Mouse (Mus musculus) hindbrain, embryonic 12.5 days (tissue): ENCODE data around the gene Emc1. TPM values are rescaled to one million over a fixed set of nuclear protein-coding genes. Genes with fewer than 3 reads are reported as not detected.

Experiments used
- ATAC-seq: fragments of 200-750 bp; cut with Nextera tagmentation; 2 replicates; pipeline ENCODE4 v1.8.0; 2017; ENCODE audit warnings: moderate TSS enrichment; ENCODE audit not compliant: low FRiP score
- H3K27ac ChIP-seq: fragments of 300-500 bp; sonication (generic); 2 replicates; pipeline ENCODE4 v1.5.1; 2016; ENCODE audit warnings: mild to moderate bottlenecking
- H3K27me3 ChIP-seq: fragments of 300-500 bp; sonication (generic); 2 replicates; pipeline ENCODE4 v1.6.1; 2016; ENCODE audit warnings: mild to moderate bottlenecking
- H3K36me3 ChIP-seq: fragments of 300-500 bp; sonication (generic); 2 replicates; pipeline ENCODE4 v1.6.1; 2016; ENCODE audit warnings: mild to moderate bottlenecking
- H3K4me1 ChIP-seq: fragments of 300-500 bp; sonication (generic); 2 replicates; pipeline ENCODE4 v1.6.1; 2016
- H3K4me2 ChIP-seq: fragments of 300-500 bp; sonication (generic); replicated peaks from 2 replicates; pipeline ENCODE4 v1.6.1; 2016; ENCODE audit warnings: mild to moderate bottlenecking
- H3K4me3 ChIP-seq: fragments of 300-500 bp; sonication (generic); 2 replicates; pipeline ENCODE4 v1.5.1; 2016; ENCODE audit warnings: mild to moderate bottlenecking
- H3K9ac ChIP-seq: fragments of 300-500 bp; sonication (generic); 2 replicates; pipeline ENCODE4 v1.6.1; 2016; ENCODE audit warnings: mild to moderate bottlenecking, moderate library complexity
- H3K9me3 ChIP-seq: fragments of 300-500 bp; sonication (generic); replicated peaks from 2 replicates; pipeline ENCODE4 v1.6.1; 2016; ENCODE audit warnings: mild to moderate bottlenecking
- WGBS: fragments of 180-500 bp; shearing (Covaris S2); methylation state at CpG from one replicate; pipeline ENCODE4 v1.1.7; 2016; 5-methylcytosine and 5-hydroxymethylcytosine counted together
- polyA plus RNA-seq: library from polyadenylated mRNA; unstranded; fragments of >200 nt; fragmentation: Nextera tagmentation; extraction: Ambion mirVana; gene quantifications from 2 replicates; pipeline ENCODE4 v1.2.1, GENCODE M21; 2016

Gene Emc1
- polyA plus RNA-seq, 1 experiment from 2014 or later, result 42.5 TPM

DNA sequence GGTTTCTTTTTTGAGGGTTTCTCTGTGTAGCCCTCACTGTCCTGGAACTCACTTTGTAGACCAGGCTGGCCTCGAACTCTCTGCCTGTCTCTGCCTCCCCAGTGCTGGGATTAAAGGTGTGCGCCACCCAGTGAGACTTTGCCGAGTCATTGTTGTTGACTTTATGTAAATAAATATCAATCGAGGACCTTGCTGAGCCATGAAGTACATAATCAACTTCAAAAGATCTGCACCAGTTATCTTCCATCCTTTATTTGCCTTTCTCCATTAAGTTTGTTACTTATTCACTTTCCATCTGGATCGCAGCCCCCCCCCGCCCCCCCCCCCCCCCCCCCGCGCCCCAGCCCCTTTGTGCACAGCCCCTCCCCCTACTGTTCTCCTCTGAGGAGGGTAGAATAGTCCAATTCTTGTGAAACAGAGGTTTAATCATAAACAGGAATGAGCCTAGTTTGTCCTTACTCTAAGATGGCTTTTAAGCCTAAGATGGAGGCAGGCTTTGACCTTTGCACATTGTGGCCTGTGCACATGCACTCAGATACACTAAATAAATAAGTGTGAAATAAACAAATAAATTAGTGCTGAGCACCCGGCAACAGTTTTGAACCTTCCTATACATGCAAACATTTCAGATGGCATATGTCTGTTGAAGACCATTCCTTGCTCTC is 17.6 kb upstream of the Emc1 start:
- WGBS, result 71% methylated on average over 7 of the region's 9 CpGs
- peaks cover 27% of the 10 kb centered on the region for H3K27me3 ChIP-seq
- H3K27ac ChIP-seq, result no peak overlapping the region
- H3K4me2 ChIP-seq, result no peak overlapping the region
- H3K36me3 ChIP-seq, result no peaks in the 10 kb centered on the region
- no peak overlapping the region for H3K9ac ChIP-seq
- no peak for ATAC-seq
- H3K4me1 ChIP-seq, result no peaks in the 10 kb centered on the region
- H3K9me3 ChIP-seq, result no peaks in the 10 kb centered on the region
- no peak overlapping the region for H3K4me3 ChIP-seq

DNA sequence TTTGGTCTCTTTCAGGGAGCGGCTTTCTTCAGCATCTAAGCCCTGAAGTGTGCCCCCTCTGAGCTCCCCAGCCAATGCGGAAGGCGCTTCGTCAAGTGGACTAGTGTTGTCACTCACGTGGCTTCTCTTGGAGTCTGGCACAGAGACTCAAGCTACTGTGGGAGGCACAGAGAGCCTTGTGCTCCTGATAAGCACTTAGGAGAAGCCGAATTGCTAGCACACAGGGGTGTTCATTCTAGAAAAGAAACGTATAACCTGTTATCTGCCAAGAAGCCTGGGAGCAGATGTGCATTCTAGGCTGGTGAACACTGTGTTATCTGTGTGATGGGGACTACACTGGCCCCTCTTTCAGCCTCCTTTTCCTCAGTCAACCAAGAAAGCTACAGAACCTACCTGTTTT is 16.9 kb upstream of the Emc1 start:
- no peak for ATAC-seq
- H3K9ac ChIP-seq, result no peak overlapping the region
- no peak overlapping the region for H3K27ac ChIP-seq
- no peaks in the 10 kb centered on the region for H3K9me3 ChIP-seq
- H3K4me3 ChIP-seq, result no peak overlapping the region
- H3K4me2 ChIP-seq, result no peak overlapping the region
- H3K27me3 ChIP-seq, result peaks cover 27% of the 10 kb centered on the region
- H3K4me1 ChIP-seq, result no peaks in the 10 kb centered on the region
- no peaks in the 10 kb centered on the region for H3K36me3 ChIP-seq
- WGBS, result 68% methylated on average over 7 of the region's 7 CpGs

DNA sequence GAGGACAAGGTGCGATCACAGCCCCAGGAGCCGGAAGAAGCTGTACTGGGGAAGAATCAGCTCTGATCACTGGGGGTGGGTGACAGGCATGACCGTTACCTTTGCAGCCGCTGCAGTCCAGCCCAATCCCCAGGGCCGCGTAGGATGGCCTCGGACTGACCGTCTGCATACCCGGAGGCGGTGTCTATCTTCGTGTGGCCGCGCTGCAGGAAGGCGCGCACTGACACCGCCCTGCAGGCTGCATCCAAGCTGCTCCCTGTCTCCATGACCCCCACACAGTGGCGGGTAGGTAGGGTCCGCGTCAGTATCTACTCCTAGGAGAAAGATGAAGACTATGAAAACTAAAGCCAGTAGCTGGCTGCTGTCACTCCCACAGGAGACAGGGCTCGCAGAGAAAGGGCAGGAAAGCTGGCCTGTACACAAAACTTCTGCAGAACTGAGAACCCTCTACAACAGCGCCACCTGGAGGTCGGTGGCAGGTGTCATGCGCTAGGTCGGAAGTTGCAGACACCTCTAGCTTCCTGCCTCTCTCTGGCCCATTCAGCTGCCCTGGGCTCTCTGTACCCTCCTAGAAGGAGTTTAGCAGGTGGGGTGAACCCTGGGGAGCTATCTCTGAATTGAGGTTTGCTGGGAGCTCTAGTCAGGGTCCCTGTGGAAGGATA is 15.4 kb upstream of the Emc1 start:
- WGBS, result 25% methylated on average over 24 of the region's 24 CpGs
- H3K27ac ChIP-seq, result no peak overlapping the region
- H3K9ac ChIP-seq, result peak overlapping the region; percentile 39; the same call in 1 of the 2 replicates
- no peaks in the 10 kb centered on the region for H3K36me3 ChIP-seq
- no peak for ATAC-seq
- H3K4me1 ChIP-seq, result no peaks in the 10 kb centered on the region
- peak overlapping the region; percentile 33 for H3K4me2 ChIP-seq
- no peaks in the 10 kb centered on the region for H3K9me3 ChIP-seq
- peaks cover 27% of the 10 kb centered on the region for H3K27me3 ChIP-seq
- no peak overlapping the region for H3K4me3 ChIP-seq

DNA sequence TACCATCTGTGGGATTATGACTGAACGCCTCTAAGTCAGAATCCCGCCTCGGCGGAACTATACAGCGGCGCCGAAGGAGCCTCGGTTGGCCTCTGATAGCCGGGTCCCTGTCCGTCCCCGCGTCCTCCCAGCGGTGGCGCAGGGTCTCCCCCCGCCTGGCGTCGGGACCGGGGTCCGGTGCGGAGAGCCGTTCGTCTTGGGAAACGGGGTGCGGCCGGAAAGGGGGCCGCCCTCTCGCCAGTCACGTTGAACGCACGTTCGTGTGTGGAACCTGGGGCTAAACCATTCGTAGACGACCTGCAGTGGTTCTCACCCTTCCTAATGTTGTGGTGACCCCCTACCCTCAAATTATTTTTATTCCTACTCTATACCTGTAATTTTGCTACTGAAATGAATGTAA is 14.2 kb upstream of the Emc1 start:
- Histone ChIP-seq H3K9me3 (no peaks in the 10 kb centered on the region), H3K9ac (no peak overlapping the region), H3K4me2 (no peak overlapping the region), H3K27me3 (peaks cover 24% of the 10 kb centered on the region), H3K4me3 (no peak overlapping the region), H3K36me3 (no peaks in the 10 kb centered on the region), H3K27ac (no peak overlapping the region), H3K4me1 (no peaks in the 10 kb centered on the region)
- 56% methylated on average over 33 of the region's 33 CpGs for WGBS
- no peak for ATAC-seq

DNA sequence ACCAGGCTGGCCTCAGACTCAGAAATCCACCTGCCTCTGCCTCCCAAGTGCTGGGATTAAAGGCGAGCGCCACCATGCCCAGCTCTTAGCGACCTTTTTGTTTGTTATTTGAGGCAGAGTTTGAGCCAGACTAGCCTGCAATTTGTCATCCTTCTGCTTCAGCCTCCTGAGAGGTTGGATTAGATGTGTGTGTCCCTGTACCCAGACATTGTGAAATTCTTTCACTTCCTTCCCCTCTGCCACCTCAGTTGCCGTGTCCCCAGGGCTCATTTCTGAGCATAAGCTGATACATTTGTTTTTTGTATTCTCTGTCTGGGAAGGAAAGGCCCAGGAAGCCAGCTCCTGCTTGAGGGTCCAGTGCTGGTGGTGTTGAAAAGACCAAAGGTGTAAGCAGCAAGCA is 11.6 kb upstream of the Emc1 start:
- H3K9ac ChIP-seq, result no peak overlapping the region

DNA sequence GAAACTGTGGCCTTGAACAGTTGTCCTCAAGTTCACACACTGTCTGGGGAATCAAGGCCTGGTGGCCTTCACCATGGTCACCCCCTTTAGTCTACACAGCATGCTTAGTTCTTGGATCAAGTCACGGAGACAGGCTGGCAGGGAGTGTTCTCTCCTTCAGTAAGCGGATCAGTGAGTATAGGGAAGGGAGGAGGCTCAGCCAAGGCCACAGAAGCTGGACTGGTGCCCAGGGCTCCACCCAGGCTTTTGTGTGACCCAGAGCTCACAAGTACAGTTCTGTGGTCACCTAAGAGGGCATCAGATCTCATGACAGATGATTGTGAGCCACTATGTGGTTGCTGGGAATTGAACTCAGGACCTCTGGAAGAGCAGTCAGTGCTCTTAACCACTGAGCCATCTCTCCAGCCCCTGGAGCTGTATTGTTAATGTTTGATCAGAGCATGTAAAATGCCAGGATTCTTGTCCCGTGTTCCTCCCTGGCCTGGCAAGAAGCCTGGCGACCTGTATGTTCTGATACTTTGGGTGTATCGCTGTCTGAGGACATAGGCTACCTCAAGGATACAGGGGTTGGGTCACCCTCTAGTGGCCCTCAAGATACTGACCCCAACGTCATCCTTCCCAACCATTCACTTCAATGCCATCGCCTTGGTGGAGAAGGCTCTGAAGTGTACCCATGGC is 10.7 kb upstream of the Emc1 start:
- Histone ChIP-seq H3K4me2 (no peak overlapping the region), H3K36me3 (peaks cover 14% of the 10 kb centered on the region), H3K9me3 (no peaks in the 10 kb centered on the region), H3K9ac (no peak overlapping the region), H3K27ac (no peak overlapping the region), H3K4me3 (no peak overlapping the region), H3K27me3 (peaks cover 16% of the 10 kb centered on the region), H3K4me1 (no peaks in the 10 kb centered on the region)
- 79% methylated on average over 7 of the region's 7 CpGs for WGBS
- no peak for ATAC-seq

More for the DNA sequence above, 11.6 kb upstream of the Emc1 start:
- H3K4me1 ChIP-seq, result no peaks in the 10 kb centered on the region
- H3K27me3 ChIP-seq, result peaks cover 19% of the 10 kb centered on the region
- H3K4me2 ChIP-seq, result no peak overlapping the region
- H3K27ac ChIP-seq, result no peak overlapping the region
- ATAC-seq, result no peak
- H3K36me3 ChIP-seq, result peaks cover 6% of the 10 kb centered on the region
- no peaks in the 10 kb centered on the region for H3K9me3 ChIP-seq
- H3K4me3 ChIP-seq, result no peak overlapping the region
- 87% methylated on average over 4 of the region's 4 CpGs for WGBS

DNA sequence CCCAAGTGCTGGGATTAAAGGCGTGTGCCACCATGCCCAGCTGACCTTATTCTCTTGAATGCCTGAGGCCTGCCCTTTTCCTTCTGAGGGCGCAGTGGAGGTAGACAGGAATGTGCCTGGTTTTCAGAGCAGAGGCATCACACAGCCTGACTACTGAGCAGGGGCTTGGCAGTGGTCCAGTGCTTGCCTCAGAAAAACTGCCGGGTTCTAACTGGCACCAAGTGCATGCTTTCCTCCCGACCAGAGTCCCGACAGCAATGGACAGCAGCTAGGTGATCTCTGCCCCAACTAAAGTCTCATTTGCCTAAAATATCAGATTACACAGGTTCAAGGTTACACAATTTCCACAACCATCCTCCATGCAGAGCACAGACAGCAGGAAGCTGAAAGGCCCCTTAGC is 8.7 kb upstream of the Emc1 start:
- Histone ChIP-seq H3K4me1 (no peaks in the 10 kb centered on the region), H3K27ac (no peak overlapping the region), H3K9ac (no peak overlapping the region), H3K4me3 (no peak overlapping the region), H3K27me3 (no peaks in the 10 kb centered on the region), H3K36me3 (peaks cover 33% of the 10 kb centered on the region), H3K4me2 (no peak overlapping the region), H3K9me3 (no peaks in the 10 kb centered on the region)
- 80% methylated on average over 5 of the region's 5 CpGs for WGBS
- ATAC-seq, result no peak

DNA sequence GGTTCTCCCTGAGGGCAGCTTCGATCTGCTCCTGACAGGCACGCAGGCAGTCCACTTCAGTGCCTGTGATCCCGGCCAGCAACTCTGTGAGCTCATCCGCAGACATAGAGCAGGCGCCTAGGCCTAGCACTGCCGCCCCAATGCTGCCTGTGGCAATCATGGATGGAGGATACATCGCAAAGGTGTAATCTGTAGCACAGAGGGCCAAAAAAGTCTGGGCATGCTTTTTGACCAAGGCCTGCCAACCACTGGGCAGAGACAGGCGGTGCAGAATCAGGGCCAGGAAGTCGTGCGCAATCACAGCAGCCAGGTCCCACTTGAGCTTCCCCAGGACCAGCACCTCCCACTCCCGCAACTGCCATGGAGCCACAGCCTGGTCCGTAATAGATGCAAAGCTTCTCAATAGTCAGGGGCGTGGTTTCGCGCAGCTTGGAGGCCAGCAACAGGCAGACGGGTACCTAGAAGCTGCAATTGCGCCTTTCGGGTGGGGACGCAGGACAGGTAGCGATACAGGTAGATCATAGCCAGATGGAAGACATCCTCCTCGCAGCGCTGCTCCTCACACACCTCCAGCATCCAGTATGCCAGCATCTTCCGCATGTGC is 6.9 kb upstream of the Emc1 start:
- Histone ChIP-seq H3K27ac (no peak overlapping the region), H3K9ac (no peak overlapping the region), H3K36me3 (peaks cover 46% of the 10 kb centered on the region), H3K27me3 (no peaks in the 10 kb centered on the region), H3K4me2 (no peak overlapping the region), H3K9me3 (no peaks in the 10 kb centered on the region), H3K4me1 (peaks cover 2% of the 10 kb centered on the region), H3K4me3 (no peak overlapping the region)
- 74% methylated on average over 23 of the region's 23 CpGs for WGBS
- no peak for ATAC-seq

DNA sequence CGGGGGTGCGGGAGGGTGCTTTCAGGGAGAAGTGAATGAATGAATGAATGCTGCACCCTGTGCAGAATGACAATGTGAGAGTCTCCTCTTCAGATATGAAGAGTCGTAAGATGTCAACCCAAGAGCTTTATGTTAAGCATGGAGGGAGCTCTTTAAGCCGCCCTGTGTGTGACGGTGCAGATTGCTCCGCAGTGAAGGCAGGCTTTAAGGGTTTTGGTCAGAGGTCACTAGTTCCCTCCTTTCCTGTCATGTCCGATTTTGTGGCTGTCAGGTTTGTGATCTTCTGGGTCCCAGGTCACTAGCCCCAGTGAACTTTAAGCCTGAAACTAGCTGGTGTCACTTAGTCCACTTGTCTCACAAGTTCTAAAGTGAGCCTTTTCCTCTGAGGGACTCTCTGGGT is 445 bp downstream of the Emc1 start:
- peak; percentile 49 for ATAC-seq
- Histone ChIP-seq H3K4me2 (peak overlapping the region; percentile 87), H3K36me3 (peaks cover 57% of the 10 kb centered on the region), H3K9me3 (no peaks in the 10 kb centered on the region), H3K27ac (peak overlapping the region; percentile 97; the same call in 1 of the 2 replicates), H3K4me1 (peaks cover 22% of the 10 kb centered on the region), H3K27me3 (no peaks in the 10 kb centered on the region), H3K9ac (peak overlapping the region; percentile 81), H3K4me3 (peak overlapping the region; percentile 83)
- WGBS, result under 1% methylated on average over 7 of the region's 7 CpGs

DNA sequence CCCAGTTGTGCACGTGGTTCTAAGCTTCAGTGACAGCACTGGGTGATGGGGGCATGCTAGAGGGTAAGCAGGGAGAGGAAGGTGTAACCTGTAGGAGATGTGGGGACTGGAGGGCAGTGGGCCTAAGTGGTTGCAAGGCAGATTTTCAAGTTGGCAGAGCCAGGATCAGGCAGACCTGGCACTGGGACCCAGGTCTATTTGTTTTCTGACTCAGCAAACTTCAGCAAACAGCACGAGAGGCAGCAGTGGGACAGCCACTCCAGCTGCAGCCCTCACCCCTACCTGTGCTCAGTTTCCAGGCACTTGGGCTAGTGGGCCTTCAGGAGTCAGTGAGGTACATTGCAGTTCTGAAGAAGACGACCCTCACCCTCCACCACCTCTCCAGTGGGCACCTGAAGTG is 4.8 kb downstream of the Emc1 start:
- Histone ChIP-seq H3K4me1 (peaks cover 9% of the 10 kb centered on the region), H3K4me3 (no peak overlapping the region), H3K27ac (no peak overlapping the region), H3K4me2 (no peak overlapping the region), H3K36me3 (peaks cover 78% of the 10 kb centered on the region), H3K9ac (no peak overlapping the region), H3K27me3 (no peaks in the 10 kb centered on the region), H3K9me3 (no peaks in the 10 kb centered on the region)
- WGBS, result 89% methylated on average over 3 of the region's 3 CpGs
- no peak for ATAC-seq

DNA sequence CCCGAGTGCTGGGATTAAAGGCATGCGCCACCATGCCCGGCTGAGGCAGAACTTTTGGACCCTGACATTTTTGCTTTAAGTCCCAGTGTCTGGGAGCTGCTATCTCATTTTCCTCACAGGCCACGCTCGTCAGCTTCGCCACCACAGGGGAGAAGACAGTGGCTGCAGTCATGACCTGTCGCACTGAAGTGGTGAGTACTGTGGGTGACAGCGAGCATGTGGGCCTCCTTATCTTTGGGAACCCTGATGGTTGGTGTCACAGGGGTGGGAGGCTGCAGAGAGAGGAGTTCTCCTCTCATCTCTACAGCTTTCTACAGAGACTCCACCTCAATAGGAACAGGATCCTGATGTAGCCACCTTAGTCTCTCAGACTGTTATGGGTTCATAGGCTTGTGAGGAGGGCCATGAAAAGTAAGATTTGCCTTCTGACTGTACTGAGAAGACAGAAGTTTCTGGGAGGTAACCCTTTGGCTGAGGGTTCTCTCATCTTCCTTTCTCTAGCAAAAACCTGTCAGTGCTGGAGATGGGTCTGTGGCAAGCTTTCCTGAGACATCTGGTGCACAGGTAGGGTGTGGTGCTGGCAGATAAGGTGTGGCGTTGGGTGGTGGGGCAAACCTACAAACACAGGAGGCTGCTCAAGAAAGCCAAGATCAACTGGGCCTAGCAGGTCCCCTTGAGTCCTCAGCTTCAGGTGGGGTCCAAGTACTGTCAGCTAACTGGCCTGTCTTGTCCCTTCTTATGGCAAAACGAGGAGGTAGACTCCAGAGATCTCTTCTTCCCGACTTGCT is 8.6 kb downstream of the Emc1 start:
- ATAC-seq, result no peak
- 92% methylated on average over 11 of the region's 11 CpGs for WGBS
- peaks cover 96% of the 10 kb centered on the region for H3K36me3 ChIP-seq
- H3K4me1 ChIP-seq, result no peaks in the 10 kb centered on the region
- H3K27me3 ChIP-seq, result no peaks in the 10 kb centered on the region
- H3K27ac ChIP-seq, result no peak overlapping the region
- H3K9me3 ChIP-seq, result no peaks in the 10 kb centered on the region
- no peak overlapping the region for H3K9ac ChIP-seq
- no peak overlapping the region for H3K4me2 ChIP-seq
- H3K4me3 ChIP-seq, result no peak overlapping the region

DNA sequence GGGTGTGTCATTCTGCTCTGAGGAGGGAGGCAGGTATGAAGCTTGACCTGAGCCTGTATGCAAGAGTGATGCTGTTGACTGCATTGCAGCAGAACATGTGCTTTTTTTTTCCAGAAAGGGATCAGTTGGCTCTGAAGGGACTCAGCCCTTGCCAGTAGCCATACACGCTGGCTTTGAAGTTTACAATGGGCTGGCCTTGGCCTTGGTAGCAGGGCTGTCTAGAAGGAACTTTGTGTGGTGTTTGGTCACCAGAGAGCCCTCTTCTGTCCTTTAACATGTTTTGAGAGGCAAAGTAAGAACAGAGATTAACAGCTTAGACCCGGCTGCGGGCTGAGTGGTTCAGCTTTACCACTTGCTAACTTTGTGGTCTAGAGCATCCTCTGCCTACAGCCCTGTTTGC is 14.9 kb downstream of the Emc1 start:
- Histone ChIP-seq H3K4me3 (no peak overlapping the region), H3K4me2 (no peak overlapping the region), H3K4me1 (no peaks in the 10 kb centered on the region), H3K27me3 (no peaks in the 10 kb centered on the region), H3K36me3 (peaks cover 98% of the 10 kb centered on the region), H3K9me3 (no peaks in the 10 kb centered on the region), H3K9ac (no peak overlapping the region), H3K27ac (no peak overlapping the region)
- WGBS, result 99% methylated on average over 3 of the region's 3 CpGs
- no peak for ATAC-seq
